Comparison of ENCODE assay signal across 25 mouse cellular contexts in the genomic region with DNA sequence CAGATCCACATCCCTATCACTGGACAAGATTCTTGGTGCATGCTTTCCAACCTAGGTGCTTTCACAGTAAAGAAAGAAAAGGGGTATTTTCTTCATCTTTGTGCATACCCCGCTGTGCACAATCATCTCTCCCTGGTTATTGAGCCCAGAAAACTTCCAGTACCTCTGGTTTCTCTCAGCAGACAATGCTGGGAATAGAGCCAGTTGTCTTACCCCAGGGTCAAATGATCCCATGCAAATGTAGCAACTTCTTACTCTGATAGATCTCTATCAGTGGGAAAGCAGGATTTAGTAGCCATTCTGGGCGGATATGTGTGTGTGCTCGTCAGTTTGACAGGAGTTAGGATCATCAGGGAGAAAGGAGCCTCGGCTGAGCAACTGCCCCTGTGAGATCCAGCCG.
"Had no signal": no experiment of that assay in that cellular context is flagged by ENCODE, and none has a peak within 500 bp of the region (broad histone marks: within the 10 kb centered on the region; RNA-seq: fewer than 3 reads in every experiment).

No protein-coding gene starts in this region.

- H3K27ac ChIP-seq: heart, embryonic 13.5 days; heart, embryonic 15.5 days; hindbrain, embryonic 14.5 days; kidney, embryonic 15.5 days; kidney, postnatal 0 days; limb, embryonic 13.5 days; limb, embryonic 15.5 days; liver, embryonic 12.5 days; liver, embryonic 14.5 days had no signal

- H3K4me3 ChIP-seq: heart, embryonic 13.5 days; heart, embryonic 15.5 days; kidney, embryonic 15.5 days; limb, embryonic 13.5 days; limb, embryonic 15.5 days; liver, embryonic 12.5 days had no signal

- H3K9ac ChIP-seq: heart, embryonic 13.5 days; heart, embryonic 15.5 days; hindbrain, embryonic 14.5 days; kidney, embryonic 15.5 days; limb, embryonic 13.5 days; limb, embryonic 15.5 days; liver, embryonic 12.5 days; liver, embryonic 14.5 days had no signal

- H3K36me3 ChIP-seq: heart, embryonic 13.5 days; heart, embryonic 15.5 days; kidney, embryonic 15.5 days; limb, embryonic 13.5 days; limb, embryonic 15.5 days; liver, embryonic 12.5 days had no signal

- H3K9me3 ChIP-seq: heart, embryonic 13.5 days; heart, embryonic 15.5 days; kidney, embryonic 15.5 days; limb, embryonic 13.5 days; limb, embryonic 15.5 days; liver, embryonic 12.5 days had no signal

- H3K27me3 ChIP-seq: heart, embryonic 13.5 days; heart, embryonic 15.5 days; kidney, embryonic 15.5 days; limb, embryonic 13.5 days; limb, embryonic 15.5 days; liver, embryonic 12.5 days had no signal

- ATAC-seq: hindbrain, embryonic 16.5 days; intestine, embryonic 16.5 days; liver, embryonic 12.5 days had no signal

- H3K4me2 ChIP-seq: heart, embryonic 11.5 days; heart, embryonic 13.5 days; heart, embryonic 15.5 days; hindbrain, embryonic 14.5 days; kidney, embryonic 15.5 days; limb, embryonic 13.5 days; limb, embryonic 15.5 days; liver, embryonic 12.5 days had no signal

- H3K4me1 ChIP-seq: heart, embryonic 13.5 days; limb, embryonic 13.5 days had no signal

- DNase-seq: gastrocnemius, postnatal 14 days; gastrocnemius, postnatal 36 days; heart, adult 18-20 months; heart, postnatal 14 days; heart, postnatal 36 days; kidney, adult 11 months; kidney, adult 2 months; kidney, adult 9 months; kidney, postnatal 14 days; kidney, postnatal 36 days; layer of hippocampus, adult 9-11 months; layer of hippocampus, postnatal 36 days; left cerebral cortex, postnatal 4 days had no signal
